Mouse (Mus musculus) kidney, adult 2 months (tissue): ENCODE results near the gene 1700001O22Rik.

Experiments used
- CTCF ChIP-seq: fragments of 200-500 bp; conservative IDR thresholded peaks from 2 replicates; pipeline ENCODE4 v1.5.1; 2011; ENCODE audit warnings: low read depth, mild to moderate bottlenecking, control low read depth, low read length, moderate library complexity, mixed read lengths; ENCODE audit not compliant: insufficient read depth, insufficient read length
- POLR2A ChIP-seq: fragments of 200-500 bp; IDR thresholded peaks from one replicate; pipeline ENCODE4 v1.6.1; 2011; ENCODE audit warnings: low read depth, low read length, control low read depth

- TF ChIP-seq CTCF (no peak), POLR2A (no peak)
These were observed 42.8 kb upstream of the 1700001O22Rik start for GRCm38 (mm10) chr2:30846236-30846635.
